Mouse (Mus musculus) right cerebral cortex, postnatal 4 days (tissue): ENCODE measurements around the gene Slc17a5.

Experiments
- DNase-seq: peaks from one replicate; pipeline ENCODE4 v3.0.0-alpha.2; 2022

The Slc17a5 gene

DNA sequence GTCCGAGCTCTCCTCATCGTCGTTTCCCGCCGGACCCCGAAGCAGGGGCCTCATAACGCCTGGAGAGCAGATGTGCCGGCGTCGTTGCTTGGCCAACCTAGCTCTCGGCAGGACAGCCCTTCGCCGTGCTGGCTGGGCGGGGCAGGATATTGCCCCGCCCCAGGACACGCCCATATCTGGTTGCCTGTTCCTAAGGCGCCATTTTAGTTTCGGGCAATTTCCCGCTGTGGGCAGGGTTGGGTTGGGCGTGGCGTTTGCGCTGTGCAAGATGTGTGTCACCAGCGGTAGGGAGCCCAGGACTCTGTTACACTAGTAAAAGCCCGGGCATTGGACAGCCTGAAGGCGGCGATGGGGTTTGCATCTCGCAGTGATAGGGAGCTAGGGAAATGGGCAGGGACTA is at the start of gene Slc17a5:
Slc17a5 (minus strand) TSS at position 128 of the 400 bp plus-strand sequence.
- peak; percentile 87 for DNase-seq

DNA sequence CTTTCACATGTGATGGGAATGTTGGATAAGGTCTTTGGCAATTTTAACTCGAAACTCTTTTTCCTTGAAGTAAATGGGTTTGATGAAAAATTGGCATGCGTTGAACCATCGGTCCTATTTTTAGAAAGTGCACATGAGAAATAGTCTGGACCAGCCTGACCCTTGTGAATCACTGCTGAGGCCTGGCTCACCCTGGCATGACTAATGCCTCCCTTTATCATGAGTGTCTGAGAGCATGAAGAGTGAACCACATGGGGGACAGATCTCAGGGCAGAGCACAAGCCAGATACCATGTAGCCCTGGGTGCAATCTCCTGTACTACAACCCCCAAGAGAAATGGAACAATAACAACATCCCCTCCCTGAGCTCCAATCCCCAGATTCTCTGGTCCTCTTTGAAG is 46.1 kb upstream of the Slc17a5 start:
- no peak for DNase-seq

DNA sequence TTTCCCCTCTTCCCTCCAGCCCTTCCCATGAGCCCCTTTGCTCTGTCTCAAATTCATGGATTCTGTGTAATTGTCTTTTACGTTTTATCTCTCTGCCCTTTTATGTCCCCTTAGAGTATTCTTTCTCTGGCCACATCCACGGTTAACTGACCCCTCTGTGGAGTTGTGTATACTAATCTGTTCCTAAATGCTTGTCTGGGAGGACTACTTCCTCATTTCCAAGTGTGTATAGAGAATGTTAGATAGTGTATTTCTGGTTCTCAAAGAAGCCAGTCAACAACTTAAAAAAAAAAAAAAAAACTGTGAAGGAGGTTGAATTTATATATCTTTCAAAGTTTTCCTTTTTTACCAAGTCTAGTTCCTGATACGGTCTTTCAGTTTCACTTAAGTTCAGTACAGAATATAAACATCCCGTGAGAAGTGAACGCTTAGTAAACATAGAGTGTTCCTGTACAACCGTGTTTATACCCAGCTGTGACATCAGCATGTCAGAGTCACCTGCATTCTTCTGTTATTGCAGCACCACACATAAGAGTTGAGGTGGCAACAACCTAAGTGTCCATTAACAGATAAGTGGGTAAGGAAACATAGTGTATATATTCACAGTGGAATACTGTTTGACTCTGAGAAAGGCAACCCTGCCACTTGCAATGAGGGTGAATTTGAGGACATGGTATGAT is 44.1 kb upstream of the Slc17a5 start:
- DNase-seq = no peak

DNA sequence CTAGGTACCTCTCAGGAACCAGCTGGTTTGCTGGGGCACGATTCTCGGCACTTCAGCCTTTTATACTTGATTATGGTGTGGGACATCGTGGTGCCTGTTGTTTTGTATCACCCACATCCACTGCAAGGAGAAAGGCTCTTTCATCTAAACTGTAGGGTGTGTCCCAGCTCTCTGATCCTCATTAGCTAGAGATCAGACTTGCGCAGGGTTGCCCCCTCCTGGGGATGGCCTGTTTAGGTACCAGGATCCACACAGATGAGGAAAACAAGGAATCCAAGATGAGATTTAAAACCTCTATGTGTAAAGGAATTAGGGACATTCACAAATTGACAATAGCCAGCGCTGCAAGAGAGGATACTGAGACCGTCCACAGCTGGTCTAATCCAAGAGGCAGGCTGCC is 42.1 kb upstream of the Slc17a5 start:
- no peak for DNase-seq

DNA sequence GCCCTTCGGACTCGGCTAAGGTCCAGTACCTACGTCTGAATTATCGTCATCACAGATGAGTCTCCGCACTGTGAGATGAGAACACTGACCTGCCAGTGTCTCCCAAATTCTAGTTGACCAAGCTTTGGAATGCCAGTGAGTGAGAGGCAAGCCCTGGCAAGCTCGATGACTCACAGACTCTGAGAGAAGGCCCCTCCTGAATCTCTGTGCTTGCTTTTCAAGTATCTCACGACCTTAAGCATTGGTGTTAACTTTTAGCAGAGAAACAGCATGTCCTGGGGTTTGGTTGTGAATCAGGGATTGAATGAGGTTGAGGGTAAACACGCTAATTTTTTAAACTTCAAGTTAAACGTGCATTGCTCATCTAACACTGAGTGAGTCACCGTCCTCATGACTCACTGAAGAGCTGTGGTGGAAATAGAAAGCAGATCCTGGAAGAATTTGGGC is 35.5 kb upstream of the Slc17a5 start:
- no peak for DNase-seq

DNA sequence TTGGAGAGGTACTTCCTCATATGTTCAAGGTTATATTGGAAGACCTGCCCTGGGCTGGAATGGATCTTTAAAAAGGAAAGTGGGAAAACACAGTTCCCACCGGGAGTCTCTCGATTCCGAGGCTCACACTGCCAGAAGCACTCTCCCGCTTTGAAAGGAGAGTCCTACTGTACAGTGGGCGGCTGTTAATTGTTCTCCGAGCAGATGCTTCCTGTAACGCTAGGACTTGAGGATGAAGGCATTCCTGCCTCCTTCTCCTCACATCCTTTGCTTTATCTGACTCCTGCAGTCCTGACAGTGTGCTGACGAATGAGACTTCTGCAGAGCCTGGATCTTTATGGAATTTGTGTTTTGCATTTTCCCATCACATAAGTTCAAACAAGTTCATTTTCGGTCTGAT is 31.4 kb upstream of the Slc17a5 start:
- no peak for DNase-seq

DNA sequence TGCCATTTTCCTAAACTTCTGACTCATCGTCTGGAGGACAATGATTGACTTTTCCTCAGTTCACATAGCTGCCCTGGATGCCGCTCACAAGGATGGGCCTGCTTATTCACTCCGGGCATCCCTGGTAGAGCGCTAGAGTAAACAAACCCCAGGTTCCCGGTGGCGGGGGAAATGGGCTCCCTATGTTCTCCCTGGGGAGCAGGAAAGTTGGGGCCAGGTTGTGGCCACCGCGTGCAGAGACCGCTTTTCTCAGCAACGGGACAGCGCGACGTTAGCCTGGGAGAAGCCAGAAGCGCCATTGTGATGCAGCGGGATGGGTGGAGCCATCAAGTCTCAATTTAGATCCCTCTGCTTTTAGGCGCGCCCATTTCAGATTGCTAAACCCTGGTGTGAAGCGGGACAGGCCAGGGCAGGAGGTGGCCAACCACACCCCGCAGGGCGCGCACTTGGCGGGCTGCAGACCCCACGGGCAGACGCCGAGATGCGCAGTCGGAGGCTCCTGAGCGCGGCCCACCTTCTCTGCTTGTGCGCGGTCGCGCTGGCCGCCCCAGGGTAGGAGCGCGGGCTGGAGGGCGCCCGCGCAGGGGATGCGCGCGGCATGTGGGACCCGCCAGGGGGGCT is 27.7 kb upstream of the Slc17a5 start, which contains the start of gene Cd109:
Cd109 (plus strand) TSS at position 146 of the 621 bp plus-strand sequence.
- DNase-seq = peak; percentile 18

DNA sequence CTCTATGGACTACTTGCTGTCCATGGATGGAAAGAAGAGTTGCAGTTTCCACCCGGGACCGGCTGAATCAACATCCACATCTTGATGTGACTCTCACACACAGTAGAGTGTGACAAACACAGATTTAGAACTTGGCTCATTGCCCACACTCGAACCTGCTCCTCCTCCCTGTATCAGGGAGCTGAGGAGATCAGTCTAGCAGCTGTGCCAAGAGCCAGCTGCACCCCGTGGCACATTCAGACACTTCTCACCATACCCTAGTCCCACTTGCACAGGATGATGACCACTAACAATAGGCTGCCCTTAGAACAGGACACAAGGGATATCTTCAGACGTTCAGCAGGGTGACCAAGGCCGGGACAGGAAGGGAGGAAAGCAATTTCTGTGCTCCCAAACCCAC is 26.4 kb upstream of the Slc17a5 start:
- peak; percentile 11 for DNase-seq

DNA sequence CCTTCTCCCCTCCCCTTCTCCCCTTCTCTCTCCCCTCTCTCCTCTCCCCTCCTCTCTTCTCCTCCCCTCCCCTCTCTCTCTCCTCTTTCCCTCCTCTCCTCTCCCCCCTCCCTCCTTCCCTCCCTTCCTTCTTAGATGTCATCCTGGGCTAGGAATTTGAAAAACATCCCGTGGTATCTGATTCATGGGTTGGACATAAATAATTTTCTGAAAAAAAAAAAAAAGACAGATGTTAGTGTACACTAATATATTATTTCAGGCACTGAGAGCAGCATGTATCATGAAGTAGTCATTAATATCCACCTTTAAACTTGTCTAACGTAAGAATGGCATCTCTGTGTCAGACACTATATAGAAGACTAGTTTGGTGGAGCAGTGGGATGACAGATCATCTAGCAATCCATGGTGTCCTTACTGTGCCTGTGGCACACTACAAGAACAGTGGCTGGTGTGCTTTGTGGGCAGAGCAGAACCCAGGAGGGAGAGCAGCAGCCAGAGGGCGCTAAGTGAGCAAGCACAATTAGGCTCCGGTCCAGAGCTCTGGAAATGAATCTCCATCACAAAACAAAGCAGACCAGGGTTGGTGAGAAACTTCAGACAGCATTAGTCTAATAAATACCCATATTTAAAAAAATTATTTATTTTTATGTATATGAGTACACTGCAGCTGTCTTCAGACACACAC is 13.3 kb upstream of the Slc17a5 start:
- DNase-seq = peak; percentile 19

DNA sequence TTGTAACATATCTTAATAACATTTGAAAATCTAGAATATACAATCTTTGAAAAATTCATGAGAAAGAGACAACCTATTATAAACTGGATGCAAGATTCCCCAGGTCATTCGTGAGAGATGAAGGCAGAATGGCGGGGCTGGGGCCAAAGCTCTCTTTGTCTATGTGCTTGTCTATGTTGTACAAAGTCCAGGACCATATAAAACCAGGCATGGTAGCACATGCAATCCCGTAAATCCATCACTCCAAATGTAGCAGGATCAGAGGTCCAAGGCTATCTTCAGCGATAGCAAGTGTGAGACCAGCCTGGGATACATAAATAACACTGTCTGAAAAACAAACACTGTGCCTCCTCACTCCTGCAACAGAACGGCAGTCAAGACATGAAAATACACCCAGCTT is 12.1 kb upstream of the Slc17a5 start:
- no peak for DNase-seq

DNA sequence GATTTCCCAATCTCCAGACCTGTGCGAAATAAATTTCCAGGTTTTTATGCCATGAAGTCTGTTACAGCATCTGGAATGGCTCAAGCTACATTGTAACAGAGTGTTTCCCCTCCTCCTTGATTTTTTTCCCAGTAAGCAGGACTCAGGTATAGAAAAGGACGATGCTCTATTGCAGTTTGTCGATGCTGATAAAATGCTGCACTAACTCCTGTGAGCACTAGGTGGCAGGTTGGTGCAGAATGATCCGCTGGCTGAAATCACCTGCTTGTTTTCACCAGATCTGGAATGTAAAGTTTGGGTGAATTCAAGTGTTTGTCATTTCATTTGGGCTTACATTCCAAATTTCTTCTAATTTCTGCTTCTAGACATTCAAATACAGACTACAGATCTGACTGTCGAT is 9.0 kb upstream of the Slc17a5 start:
- DNase-seq = peak; percentile 38

DNA sequence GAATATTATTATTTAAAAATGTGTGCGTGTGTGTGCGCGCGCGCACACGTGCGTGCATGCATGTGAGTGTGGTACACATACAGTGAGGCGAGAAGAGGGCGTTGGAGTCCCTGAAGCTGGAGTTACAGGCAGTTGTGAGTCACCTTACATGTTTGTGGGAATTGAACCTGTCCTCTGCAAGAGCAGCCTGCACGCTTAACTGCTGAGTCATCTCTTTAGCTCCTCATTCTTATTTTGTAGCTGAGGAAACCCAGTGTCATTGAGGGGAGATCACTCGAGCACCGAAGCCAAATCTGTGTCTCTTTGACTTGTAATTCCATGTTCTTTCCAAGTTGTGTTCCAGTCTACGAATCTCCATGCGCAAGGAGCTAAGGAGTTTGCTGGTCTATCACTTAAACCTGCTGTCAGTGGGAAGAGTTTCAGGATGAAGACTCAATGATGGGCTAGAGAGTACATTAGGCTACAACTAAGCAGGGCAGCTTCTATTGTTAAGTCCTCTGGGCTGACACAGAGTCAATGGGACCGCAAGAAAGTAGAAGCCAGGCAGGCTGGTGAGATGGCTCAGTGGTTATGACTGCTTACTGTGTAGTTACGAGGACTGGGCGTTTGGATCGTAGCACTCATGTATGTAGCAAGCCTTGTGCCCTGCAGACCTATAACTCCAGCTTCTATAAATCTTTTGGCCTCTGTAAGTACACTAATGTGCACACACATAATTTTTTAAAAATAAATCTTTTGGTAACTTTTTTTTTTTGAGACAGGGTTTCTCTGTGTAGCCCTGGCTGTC is 8.1 kb upstream of the Slc17a5 start:
- DNase-seq = no peak

DNA sequence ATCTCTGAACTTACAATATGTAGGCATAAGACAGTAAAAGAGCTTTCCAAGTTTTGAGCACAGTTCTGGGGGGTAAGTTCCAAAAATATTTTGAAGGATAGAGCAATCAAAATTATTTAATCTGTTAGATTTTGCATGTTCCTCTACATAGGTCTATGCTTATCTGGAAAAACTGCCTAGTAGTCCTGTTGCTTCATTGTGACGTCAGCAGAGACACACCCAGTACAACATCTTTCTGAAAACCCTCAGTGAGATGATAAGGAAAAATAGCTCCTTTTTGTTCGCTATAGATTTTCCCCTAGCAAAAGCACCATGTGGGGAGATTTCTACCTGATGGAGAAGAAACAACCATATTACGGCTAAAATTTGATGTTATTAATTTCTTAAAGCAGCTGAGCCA is 7.4 kb upstream of the Slc17a5 start:
- DNase-seq = no peak

DNA sequence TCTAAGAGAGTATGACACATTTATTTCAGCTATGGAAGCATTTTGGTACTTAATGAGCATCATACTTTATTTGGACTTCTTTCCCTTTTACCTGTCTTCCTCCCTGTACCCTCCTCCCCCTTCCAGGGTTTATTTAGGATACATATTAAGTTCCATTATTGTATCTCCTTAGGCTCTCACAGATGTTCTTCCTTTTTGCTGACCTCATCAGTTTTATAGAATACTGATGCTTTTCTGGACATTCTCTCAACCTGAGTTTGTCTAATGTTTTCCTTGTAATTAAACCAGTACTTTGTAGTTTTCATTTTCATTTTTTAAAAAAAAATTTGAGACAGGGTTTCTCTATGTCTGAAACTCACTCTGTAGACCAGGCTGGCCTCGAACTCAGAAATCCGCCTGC is 2.6 kb upstream of the Slc17a5 start:
- DNase-seq = no peak

DNA sequence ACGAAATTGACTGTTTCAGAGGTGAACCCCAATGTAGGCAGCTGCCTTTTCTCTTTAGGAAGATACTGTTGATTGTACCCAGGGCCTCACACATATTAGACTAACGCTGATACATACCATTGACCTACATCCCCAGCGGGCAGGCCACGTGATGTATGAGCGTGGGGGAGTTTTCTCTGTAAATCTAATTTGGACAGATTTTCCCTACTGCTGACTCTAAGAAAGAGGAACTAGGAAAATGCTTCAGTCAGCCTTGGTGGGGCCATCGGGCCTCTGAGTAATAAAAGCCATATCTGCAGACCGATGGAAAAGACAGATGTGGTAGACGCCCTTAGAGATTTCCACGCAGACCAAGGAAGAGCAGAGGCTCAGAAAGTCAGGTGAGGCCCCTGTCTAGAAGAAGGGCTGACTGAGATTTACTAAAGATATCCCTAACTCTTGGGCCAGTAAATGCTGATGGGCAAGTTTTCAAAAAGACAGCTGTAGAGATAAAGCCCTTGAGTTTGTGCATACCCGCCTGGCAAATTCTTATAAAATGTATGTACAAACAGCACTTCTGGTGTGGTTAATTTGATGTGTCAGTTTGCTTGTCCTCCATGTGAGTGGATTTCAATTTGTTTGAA is 681 bp upstream of the Slc17a5 start:
- peak; percentile 31 for DNase-seq

DNA sequence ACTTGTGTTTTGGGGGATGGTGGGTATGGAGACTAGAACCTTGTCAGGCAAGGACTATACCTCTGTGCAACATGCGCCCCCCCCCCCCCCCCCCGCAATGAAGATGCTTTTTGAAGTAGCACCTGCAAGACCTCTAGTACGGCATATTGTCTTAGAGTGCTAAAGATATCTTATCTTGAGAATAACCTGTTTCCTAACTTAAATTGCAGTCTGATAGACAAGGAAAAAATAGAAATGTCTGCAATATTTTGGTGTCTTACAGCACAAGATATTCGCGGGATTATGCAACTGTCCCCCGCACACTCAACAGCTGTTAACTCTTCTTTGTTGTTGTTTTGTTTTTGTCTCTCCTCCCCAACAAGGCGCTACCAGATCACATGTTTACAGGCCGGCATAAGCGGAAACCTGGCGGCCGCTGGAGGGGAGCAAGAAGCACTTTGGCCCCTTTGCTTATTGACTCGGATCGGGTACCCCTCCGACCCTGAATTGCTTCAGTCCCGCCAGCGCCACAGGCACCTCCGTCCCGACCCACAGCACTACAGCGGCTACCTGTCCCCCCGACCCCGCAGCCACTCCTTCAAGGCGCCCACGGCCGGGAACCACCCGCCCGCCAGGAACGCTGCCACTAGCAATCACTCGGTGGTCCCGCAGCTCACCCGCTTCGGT is 490 bp downstream of the Slc17a5 start:
- DNase-seq = no peak

DNA sequence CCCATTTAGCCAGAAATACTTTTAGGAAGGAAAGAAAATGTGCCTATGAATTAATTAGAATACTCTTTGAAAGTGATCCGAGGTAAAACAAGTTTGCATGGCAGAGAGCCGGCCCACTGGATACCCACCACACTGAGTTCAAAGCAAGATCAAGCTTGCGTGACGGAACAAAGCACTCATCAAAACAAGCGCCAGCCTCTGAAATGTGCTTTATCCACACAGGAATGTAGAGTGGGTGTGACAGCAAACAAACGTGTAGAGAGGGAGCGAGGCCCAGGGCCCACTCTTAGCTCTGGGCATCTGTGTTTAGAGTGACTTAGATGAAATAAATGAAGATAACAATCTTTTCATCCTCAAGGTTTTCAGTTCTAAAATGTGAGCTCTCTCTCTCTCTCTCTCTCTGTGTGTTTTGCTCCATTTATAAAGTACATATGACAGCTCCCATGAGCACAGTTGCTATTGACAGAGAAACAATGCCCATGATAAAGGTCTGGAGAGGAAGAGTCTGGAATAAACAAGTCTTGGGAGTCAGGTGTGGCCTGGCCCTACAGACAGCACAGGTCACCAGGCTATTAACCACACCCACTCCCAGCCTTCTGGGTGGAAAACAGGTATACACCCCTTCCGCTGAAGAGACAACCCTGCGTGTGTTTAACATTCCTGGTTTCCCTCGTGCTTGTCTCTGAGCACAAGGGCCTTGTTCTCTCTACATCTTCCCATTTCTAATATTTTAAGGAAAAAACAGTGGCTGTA is 8.0 kb downstream of the Slc17a5 start:
- DNase-seq = no peak

DNA sequence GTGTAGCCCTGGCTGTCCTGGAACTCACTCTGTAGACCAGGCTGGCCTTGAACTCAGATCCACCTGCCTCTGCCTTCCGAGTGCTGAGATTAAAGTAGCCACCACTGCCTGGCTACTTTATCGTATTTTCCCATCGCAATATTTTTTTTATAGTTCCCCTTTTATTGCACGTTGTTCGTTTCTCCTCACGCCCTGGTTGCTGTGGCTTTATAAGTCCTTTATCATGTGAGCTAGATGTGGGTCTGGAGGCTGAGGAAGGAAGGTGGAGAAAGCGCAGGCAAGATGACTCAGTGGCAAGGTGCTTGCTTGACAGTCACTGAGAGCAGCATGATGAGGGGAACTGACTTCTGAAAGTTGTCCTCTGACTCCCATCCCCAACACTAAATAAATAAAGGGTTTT is 9.0 kb downstream of the Slc17a5 start:
- no peak for DNase-seq

DNA sequence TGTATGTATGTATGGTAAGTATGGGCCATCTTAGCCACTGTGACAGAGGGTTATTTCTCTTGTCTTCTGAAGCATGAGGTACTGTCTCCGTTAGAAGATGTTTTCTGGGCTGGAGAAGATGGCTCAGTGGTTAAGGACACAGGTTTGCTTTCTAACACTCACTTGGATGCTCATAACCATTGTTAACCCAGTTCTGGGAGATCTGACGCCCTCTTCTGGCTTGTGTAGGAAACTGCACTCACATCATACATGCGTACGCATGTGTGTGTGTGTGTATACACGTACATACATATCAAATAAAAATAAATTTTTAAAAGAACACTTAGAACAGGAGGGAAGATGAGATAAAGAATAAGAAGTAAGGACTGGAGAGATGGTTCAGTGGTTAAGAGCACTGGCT is 11.4 kb downstream of the Slc17a5 start:
- no peak for DNase-seq

DNA sequence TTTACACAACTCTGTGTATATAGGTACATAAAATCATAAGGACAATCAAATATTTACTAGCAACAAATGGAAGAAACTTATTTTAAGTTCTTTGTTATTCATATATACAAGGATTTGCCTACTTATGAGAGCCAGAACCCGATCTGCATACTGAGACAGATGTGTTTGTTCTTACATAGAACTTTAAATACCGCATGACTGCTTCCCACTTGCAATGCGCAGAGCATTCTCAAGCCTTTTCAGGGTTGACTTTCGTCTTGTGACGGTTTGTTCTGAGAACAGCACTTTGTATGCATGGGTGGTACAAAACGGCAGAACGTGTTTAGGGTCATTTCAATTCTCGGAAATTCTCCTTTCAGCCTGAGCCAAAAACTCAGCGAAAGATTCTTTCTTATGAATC is 17.9 kb downstream of the Slc17a5 start:
- DNase-seq = no peak

DNA sequence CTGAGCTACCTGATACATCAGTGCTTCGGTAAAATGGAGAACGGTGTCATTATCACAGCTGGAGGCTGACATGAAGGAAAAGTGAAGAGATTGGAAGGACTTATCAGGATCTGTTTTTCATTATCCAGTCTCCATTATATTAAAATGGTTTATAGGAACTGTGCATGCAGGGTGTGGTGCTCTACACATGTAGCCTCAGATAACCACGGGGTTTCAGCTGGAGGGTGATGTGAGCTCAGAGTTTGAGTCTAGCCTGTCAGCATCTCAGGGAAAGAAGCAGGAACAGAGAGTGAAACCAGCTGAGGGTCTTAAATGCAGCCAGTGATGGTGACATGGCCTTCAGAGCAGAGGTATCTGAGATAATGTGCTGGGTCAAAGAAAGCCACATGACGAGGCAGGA is 28.4 kb downstream of the Slc17a5 start:
- DNase-seq = no peak
